Mouse (Mus musculus) midbrain, embryonic 10.5 days (tissue): ENCODE data around the gene Mpl. TPM values are rescaled to one million over a fixed set of nuclear protein-coding genes. Genes with fewer than 3 reads are reported as not detected.

Source experiments
- DNase-seq: peaks from one replicate; pipeline ENCODE4 v3.0.0-alpha.2; 2017; ENCODE audit warnings: low spot score
- H3K27ac ChIP-seq: fragments of 300-500 bp; sonication (generic); replicated peaks from 2 replicates; pipeline ENCODE4 v1.5.1; 2016; ENCODE audit warnings: mild to moderate bottlenecking
- H3K27me3 ChIP-seq: fragments of 300-500 bp; sonication (generic); 2 replicates; pipeline ENCODE4 v1.6.1; 2016; ENCODE audit warnings: low read depth, mild to moderate bottlenecking; ENCODE audit not compliant: poor library complexity, severe bottlenecking
- H3K36me3 ChIP-seq: fragments of 300-500 bp; sonication (generic); 2 replicates; pipeline ENCODE4 v1.6.1; 2016; ENCODE audit warnings: mild to moderate bottlenecking, moderate library complexity
- H3K4me1 ChIP-seq: fragments of 300-500 bp; sonication (generic); 2 replicates; pipeline ENCODE4 v1.6.1; 2016
- H3K4me3 ChIP-seq: fragments of 300-500 bp; sonication (generic); 2 replicates; pipeline ENCODE4 v1.5.1; 2016; ENCODE audit warnings: mild to moderate bottlenecking, moderate library complexity
- H3K9me3 ChIP-seq: fragments of 300-500 bp; sonication (generic); replicated peaks from 2 replicates; pipeline ENCODE4 v1.6.1; 2016; ENCODE audit warnings: mild to moderate bottlenecking
- WGBS: fragments of 180-500 bp; shearing (Covaris S2); methylation state at CpG from one replicate; pipeline ENCODE4 v1.1.7; 2016; 5-methylcytosine and 5-hydroxymethylcytosine counted together
- polyA plus RNA-seq: library from polyadenylated mRNA; unstranded; fragments of >200 nt; fragmentation: Nextera tagmentation; extraction: Ambion mirVana; gene quantifications from 2 replicates; pipeline ENCODE4 v1.2.1, GENCODE M21; 2016

The Mpl gene
- polyA plus RNA-seq, 1 experiment from 2014 or later = 1.8 TPM

DNA sequence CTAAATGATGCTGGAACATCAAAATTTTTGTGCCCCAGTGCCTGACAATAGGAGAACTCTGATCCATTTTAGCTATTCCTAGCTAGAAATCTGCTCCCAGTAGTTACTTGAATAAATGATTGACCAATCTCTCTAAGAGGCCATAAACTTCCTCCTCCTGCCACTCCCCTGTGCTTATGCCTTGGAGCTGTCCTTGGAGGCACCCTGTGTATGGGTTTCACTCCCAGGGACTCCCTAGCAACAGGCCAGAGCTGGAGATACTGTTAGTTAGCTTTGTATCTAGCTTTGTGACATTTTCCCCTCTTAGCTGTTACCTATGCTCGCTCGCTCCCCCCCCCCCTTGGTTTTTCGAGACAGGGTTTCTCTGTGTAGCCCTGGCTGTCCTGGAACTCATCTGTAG lies 35.9 kb downstream of the Mpl start:
- no peaks in the 10 kb centered on the region for H3K9me3 ChIP-seq
- H3K27ac ChIP-seq = no peak overlapping the region
- no peak for DNase-seq
- H3K4me1 ChIP-seq = no peaks in the 10 kb centered on the region
- 89% methylated on average over 3 of the region's 3 CpGs for WGBS
- H3K4me3 ChIP-seq = no peak overlapping the region
- no peaks in the 10 kb centered on the region for H3K27me3 ChIP-seq
- peaks cover 71% of the 10 kb centered on the region for H3K36me3 ChIP-seq

DNA sequence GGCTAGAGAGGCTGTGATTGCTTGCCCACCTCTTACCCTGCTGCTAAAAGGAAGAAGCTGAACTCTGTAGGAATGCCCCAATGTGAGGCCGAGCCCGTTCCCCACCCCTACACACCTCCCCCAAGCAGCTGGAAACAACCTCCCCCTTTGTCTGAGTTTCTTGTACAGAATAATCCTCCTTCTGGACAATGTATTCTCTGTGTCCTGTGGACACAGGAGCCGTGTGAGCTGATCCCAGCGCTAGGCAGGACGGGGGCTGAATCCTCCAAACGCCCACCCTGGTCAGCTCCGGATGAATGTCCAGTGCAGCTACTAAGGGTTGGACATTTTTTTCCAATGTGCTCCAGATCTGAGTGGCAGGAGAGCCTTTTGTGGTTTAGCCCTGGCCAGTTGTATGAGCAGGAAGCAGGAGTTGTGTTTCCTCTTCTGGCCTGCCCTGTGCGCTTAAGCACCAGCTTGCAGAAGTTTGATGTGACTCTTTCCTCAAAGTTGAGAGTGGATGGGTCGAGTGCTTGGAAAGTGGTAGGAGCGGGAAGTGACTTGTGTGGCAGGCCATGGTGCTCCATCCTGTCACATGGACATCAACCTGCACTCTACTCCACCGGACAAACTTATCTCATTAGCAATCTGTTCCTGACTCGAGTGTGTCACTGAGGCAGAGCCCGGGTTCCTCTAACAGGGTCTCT lies 40.1 kb downstream of the Mpl start:
- H3K4me1 ChIP-seq = no peaks in the 10 kb centered on the region
- WGBS = 90% methylated on average over 13 of the region's 13 CpGs
- H3K9me3 ChIP-seq = no peaks in the 10 kb centered on the region
- DNase-seq = no peak
- no peak overlapping the region for H3K4me3 ChIP-seq
- peaks cover 98% of the 10 kb centered on the region for H3K36me3 ChIP-seq
- H3K27me3 ChIP-seq = no peaks in the 10 kb centered on the region
- H3K27ac ChIP-seq = no peak overlapping the region

DNA sequence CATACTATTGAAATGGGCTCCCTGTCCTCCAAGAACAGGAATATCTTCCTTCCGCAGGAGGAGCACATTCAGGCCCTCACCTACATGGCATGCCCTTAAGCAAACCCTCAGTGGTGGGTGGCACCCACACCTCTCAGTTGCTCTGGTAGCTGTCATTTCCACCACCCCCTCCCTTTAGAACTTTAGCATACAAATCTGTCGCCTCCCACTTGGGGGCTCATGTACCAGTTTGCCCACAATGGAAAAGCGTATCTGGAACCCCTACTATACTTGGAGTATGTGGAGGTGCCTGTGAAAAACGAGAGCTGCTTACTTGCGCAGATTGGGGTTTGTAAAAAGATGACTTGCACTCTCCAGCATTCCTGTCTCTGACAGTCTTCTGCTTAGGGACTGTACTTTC lies 41.0 kb downstream of the Mpl start:
- Histone ChIP-seq H3K4me3 (no peak overlapping the region), H3K27me3 (no peaks in the 10 kb centered on the region), H3K9me3 (no peaks in the 10 kb centered on the region), H3K36me3 (peaks cover 99% of the 10 kb centered on the region), H3K27ac (no peak overlapping the region), H3K4me1 (no peaks in the 10 kb centered on the region)
- DNase-seq = no peak
- 93% methylated on average over 5 of the region's 5 CpGs for WGBS

DNA sequence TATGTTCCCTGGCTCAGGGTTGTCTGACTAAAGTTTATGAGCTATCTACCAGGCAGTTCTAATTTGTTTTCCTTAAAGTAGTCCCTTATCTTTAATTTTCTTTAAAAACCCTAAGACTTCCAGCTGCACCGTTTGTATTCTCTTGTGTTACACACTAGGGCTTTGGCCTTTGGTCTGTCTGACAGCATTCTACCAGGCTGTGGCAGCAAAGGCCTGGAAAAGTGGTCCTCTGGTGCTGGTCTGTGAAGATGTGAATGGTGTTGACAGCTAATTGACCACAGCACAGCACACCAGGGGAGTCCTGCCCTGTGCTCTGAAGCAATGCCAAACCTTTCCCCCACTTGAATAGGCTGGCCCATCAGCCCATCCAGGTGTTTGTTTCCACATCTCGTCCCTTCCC lies 41.5 kb downstream of the Mpl start:
- no peaks in the 10 kb centered on the region for H3K27me3 ChIP-seq
- H3K4me1 ChIP-seq = no peaks in the 10 kb centered on the region
- no peaks in the 10 kb centered on the region for H3K9me3 ChIP-seq
- peaks cover 99% of the 10 kb centered on the region for H3K36me3 ChIP-seq
- no peak overlapping the region for H3K27ac ChIP-seq
- H3K4me3 ChIP-seq = no peak overlapping the region
- no peak for DNase-seq
- 88% methylated on average over 2 of the region's 2 CpGs for WGBS

GRCm38 (mm10) chr4:118413553-118413952 lies 43.8 kb downstream of the Mpl start:
- peaks cover 13% of the 10 kb centered on the region for H3K4me1 ChIP-seq
- no peaks in the 10 kb centered on the region for H3K9me3 ChIP-seq
- no peak for DNase-seq
- H3K27me3 ChIP-seq = no peaks in the 10 kb centered on the region
- H3K36me3 ChIP-seq = peaks cover 79% of the 10 kb centered on the region
- H3K4me3 ChIP-seq = no peak overlapping the region
- WGBS = 93% methylated on average over 5 of the region's 5 CpGs
- no peak overlapping the region for H3K27ac ChIP-seq

- no peak for DNase-seq
- Histone ChIP-seq H3K9me3 (no peaks in the 10 kb centered on the region), H3K36me3 (peaks cover 55% of the 10 kb centered on the region), H3K4me3 (no peak overlapping the region), H3K27me3 (no peaks in the 10 kb centered on the region), H3K4me1 (peaks cover 21% of the 10 kb centered on the region), H3K27ac (no peak overlapping the region)
- 91% methylated on average over 5 of the region's 5 CpGs for WGBS
Observed at GRCm38 (mm10) chr4:118410871-118411270, 46.4 kb downstream of the Mpl start.

GRCm38 (mm10) chr4:118409142-118409900 lies 48.0 kb downstream of the Mpl start, which contains the start of the genes Szt2 and Med8:
Szt2 (minus strand) TSS chr4:118409273.
Med8 (plus strand) TSS chr4:118409337.
- DNase-seq = peak; percentile 94
- peak within 1 kb of the TSS; percentile 97 for H3K4me3 ChIP-seq
- H3K9me3 ChIP-seq = no peaks in the 10 kb centered on the region
- under 1% methylated on average over 53 of the region's 53 CpGs for WGBS
- peaks cover 21% of the 10 kb centered on the region for H3K4me1 ChIP-seq
- peaks cover 53% of the 10 kb centered on the region for H3K36me3 ChIP-seq
- no peaks in the 10 kb centered on the region for H3K27me3 ChIP-seq
- peak within 1 kb of the TSS; percentile 92 for H3K27ac ChIP-seq

GRCm38 (mm10) chr4:118402701-118403100 lies 54.6 kb downstream of the Mpl start:
- Histone ChIP-seq H3K27ac (no peak overlapping the region), H3K4me3 (no peak overlapping the region), H3K4me1 (no peaks in the 10 kb centered on the region), H3K9me3 (no peaks in the 10 kb centered on the region), H3K36me3 (peaks cover 76% of the 10 kb centered on the region), H3K27me3 (no peaks in the 10 kb centered on the region)
- 94% methylated on average over 12 of the region's 12 CpGs for WGBS
- DNase-seq = no peak

DNA sequence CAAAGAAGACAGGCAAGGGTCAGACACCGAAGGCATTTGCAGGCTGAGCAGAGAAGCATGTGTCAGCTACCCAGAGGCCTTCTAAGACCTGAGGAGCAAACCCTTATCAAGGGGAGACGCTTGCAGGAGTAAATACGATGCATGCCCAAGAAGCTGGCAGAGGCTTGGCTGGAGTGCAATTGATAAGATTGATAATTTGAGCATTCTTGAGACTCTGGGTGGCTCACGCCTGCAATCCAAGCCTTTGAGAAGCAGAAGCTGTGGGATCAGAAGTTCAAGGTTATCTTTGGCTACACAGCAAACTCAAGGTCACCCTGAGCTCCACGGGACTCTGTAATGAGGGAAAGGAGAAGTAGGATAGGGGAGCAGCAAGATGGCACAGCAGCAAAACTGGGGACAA lies 55.4 kb downstream of the Mpl start:
- DNase-seq = no peak
- H3K27ac ChIP-seq = no peak overlapping the region
- no peaks in the 10 kb centered on the region for H3K27me3 ChIP-seq
- 93% methylated on average over 5 of the region's 5 CpGs for whole genome bisulfite sequencing
- no peaks in the 10 kb centered on the region for H3K9me3 ChIP-seq
- H3K4me3 ChIP-seq = no peak overlapping the region
- H3K4me1 ChIP-seq = no peaks in the 10 kb centered on the region
- peaks cover 84% of the 10 kb centered on the region for H3K36me3 ChIP-seq

GRCm38 (mm10) chr4:118401421-118401820 lies 55.9 kb downstream of the Mpl start:
- WGBS = 93% methylated on average over 3 of the region's 3 CpGs
- Histone ChIP-seq H3K4me3 (no peak overlapping the region), H3K27ac (no peak overlapping the region), H3K9me3 (no peaks in the 10 kb centered on the region), H3K27me3 (no peaks in the 10 kb centered on the region), H3K4me1 (no peaks in the 10 kb centered on the region), H3K36me3 (peaks cover 89% of the 10 kb centered on the region)
- no peak for DNase-seq

DNA sequence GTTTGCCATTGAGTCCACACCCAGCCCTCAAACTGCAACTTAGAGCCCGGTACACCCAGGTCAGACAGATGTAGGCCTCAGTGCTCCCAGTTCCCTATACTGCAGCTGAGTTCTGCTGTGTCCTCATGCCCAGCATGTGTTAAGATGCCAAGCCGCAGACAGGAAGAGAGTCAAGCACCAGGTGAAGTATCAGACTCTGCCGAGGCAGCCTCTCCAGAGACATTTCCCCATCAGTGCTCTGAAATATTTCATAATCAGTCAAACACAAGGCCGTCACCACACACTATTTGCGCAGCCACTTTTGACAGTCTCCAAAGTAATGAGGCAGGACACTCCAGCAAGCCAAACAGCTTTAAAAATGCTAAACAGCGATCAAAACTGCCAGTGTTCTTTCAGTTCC lies 58.9 kb downstream of the Mpl start:
- Histone ChIP-seq H3K27ac (no peak overlapping the region), H3K27me3 (no peaks in the 10 kb centered on the region), H3K4me1 (no peaks in the 10 kb centered on the region), H3K4me3 (no peak overlapping the region), H3K36me3 (peaks cover 100% of the 10 kb centered on the region), H3K9me3 (no peaks in the 10 kb centered on the region)
- DNase-seq = no peak
- 95% methylated on average over 6 of the region's 6 CpGs for WGBS

GRCm38 (mm10) chr4:118396433-118396832 lies 60.9 kb downstream of the Mpl start:
- H3K4me3 ChIP-seq = no peak overlapping the region
- peaks cover 100% of the 10 kb centered on the region for H3K36me3 ChIP-seq
- no peaks in the 10 kb centered on the region for H3K9me3 ChIP-seq
- WGBS = 92% methylated on average over 3 of the region's 3 CpGs
- H3K27me3 ChIP-seq = no peaks in the 10 kb centered on the region
- H3K27ac ChIP-seq = no peak overlapping the region
- H3K4me1 ChIP-seq = no peaks in the 10 kb centered on the region
- no peak for DNase-seq

- DNase-seq = no peak
- WGBS = 93% methylated on average over 4 of the region's 4 CpGs
- no peaks in the 10 kb centered on the region for H3K27me3 ChIP-seq
- no peak overlapping the region for H3K4me3 ChIP-seq
- peaks cover 100% of the 10 kb centered on the region for H3K36me3 ChIP-seq
- H3K9me3 ChIP-seq = no peaks in the 10 kb centered on the region
- no peak overlapping the region for H3K27ac ChIP-seq
- H3K4me1 ChIP-seq = no peaks in the 10 kb centered on the region
Observed at GRCm38 (mm10) chr4:118395289-118395688, 62.0 kb downstream of the Mpl start.
